Mouse (Mus musculus) gastrocnemius, adult 8-10 months (tissue): Measurements from ENCODE around the gene Ccdc8. TPM values are rescaled to one million over a fixed set of nuclear protein-coding genes. Genes with fewer than 3 reads are reported as not detected.

Experiments
- DNase-seq, 2 experiments: peaks; one replicate each; pipeline ENCODE4 v3.0.0; 2022; ENCODE audit warnings: low spot score in 2 of 2
- total RNA-seq, 4 experiments: library from RNA; stranded (reverse); gene quantifications; 2 replicates each; pipeline ENCODE4 v1.2.4; 2022

The Ccdc8 gene
- total RNA-seq, 4 experiments from 2014 or later, result 0.60 to 0.94 (median 0.76) TPM

DNA sequence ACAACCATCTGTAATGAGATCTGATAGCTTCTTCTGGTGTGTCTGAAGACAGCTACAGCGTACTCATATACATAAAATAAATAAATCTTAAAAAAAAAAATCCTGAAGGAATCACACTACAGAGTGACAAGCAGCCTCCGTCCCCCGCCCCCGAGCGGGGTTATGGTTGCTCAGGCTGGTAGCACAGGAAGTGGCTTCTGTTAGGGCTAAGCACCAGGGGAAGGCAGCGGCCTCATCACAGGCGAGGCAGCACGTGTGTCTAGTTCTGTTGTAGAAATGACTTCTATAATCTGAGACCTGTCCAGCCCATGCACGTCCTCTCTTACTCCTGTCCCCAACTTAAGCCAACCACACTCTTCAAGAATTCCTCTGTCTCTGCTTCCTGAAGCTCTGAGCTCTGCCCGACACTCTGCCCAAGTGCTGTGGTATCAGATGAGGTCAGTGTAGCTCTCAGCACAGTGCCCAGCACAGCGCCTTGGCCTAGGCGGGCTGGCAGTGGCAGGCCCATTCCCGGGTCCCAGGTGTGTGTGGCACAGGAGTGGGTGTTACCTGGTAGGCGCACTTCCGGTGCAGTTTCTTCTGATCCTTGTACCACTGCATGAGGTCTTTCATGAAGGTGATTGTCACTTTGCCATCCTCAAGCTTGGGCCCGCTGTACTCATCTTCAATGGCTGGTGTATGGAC, 17.0 kb downstream of the Ccdc8 start:
- DNase-seq, result no peak

DNA sequence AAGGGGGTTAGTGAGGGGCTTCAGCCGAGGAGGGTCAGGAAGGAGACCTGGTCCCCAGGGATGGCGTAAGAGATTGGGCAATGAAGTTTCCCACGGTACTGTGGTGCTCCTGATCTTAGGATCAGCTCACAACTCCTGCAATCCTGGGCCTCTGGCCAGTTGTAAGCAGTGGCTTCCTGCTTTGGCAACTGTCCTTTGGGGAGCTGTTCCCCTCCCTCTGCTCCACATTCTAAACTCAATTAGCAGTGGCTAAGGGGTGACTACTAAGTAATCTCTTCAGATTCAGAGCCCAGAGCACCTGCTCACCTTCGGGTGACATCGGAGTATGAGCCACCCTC, 17.5 kb downstream of the Ccdc8 start:
- DNase-seq, result no peak

DNA sequence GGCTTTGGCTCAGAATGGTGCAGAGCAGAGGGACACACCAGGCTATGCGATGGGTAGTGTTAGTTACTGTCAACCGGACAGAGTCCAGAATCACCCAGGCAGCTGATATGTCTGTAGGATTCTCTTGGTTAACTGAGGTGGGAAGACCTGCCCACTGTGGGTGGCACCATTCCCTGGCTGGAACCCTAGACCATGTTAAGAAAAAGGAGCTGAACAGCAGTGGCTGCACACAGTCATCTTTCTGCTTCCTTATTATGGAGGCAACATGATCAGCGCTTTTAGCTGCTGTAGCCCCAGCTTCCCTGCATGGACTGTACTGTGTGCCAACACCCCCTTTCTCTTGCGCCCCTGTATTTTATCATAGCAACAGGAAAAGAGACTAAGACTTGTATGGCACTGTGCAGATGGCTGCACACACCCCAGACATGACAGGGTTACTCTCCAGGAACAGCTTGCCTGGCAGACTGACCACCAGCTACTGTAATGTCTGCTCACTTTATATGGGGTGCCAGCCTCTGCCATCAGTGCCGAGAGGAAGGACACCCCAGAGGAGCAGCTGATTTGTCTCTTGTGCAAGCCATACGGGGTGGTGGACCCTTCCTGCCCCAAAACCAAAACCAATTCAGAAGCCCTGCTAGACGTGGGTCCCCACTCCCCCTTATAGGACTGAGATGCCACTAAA, 19.5 kb downstream of the Ccdc8 start:
- no peak for DNase-seq

DNA sequence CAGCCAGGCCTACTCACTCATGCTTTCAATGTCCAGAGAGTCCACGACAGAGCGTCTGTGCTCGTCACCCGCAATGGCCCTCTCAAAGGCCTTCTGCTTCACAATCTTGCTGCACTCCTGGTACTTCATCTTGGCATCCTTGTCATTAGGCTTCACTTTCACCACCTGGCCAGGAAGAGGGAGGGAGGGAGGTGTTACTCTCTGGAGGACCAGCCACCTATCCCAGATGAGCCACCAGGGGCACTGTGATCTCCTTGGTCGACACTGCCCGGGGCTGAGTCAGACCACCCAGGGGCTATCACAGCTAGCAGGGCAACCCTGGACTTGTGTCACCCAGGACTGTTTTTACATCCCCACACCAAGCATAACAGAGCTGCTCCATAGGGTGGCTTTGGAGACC, 22.9 kb downstream of the Ccdc8 start:
- DNase-seq, result no peak

DNA sequence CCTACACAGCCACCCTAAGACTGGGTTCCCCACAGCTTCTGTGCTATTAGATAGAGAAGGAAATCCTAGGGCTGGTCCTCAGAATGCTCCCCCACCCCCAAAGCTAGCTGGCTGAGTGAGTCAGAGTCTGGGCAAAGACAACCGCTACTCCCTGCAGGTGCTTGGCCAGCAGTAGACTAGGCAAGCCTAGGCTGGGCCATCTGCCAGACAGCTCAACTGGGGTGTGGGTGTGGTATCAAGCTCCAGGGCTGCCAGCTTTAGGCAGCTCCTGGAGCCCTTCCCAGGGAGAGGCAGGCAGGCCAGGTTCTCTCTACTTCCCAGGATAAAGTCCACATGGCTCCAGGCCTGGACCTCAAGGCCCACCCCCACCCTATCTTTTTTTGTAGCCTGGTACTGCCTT, 24.5 kb downstream of the Ccdc8 start:
- peak; percentile 93 to 98 for DNase-seq

DNA sequence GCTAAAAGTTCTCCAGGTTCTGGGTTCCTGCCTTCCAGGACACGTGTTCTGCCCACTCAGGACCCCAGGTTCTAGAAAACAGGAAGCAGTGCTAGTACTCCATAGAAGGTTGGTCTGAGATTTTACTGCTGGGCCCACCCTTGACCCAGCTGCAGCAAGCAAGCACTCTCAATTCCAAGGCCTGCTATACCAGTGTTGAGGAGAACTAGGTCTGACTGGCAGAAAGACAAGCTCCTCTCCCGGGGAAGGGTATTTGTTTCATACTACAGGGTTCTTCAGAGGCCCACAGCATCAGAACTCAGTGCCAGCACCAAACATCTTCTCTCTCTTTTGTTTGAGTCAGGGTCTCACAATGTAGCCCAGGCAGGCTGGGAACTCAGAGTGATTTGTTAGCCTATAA, 25.4 kb downstream of the Ccdc8 start:
- no peak for DNase-seq

DNA sequence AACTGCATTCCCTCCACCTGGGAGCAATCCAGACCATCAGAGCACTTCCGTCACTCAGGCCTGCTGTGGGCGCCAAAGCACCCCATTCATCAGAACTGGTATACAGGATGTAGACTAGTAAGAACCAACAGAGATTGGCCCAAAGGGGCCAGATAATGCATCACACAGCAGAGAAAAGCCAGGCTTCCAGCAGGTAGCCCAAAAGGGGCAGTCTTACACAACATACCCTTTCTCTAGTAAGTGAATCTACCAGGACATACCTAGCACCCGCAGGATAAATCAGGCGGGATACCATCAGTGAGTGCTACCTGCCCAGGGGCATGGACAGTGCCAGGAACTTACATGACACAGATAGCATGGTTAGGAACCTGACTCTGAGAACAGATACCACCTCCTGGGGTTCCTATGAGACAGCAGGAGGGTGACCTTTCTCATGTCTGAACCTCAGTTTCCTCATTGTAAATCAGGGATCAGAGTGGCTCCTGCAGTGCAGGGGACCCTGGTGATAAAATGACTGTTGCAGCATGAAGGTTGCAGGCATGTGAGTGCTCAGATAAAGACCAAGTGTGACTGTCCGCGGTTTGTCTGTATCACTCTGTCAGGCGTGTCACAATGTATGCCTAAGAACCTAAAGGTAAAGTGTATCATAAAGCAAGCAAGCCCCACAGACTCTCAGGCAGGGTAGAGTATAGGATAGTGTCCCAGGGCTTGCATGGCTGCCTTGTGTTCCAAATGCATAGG, 27.1 kb downstream of the Ccdc8 start:
- DNase-seq, result no peak

DNA sequence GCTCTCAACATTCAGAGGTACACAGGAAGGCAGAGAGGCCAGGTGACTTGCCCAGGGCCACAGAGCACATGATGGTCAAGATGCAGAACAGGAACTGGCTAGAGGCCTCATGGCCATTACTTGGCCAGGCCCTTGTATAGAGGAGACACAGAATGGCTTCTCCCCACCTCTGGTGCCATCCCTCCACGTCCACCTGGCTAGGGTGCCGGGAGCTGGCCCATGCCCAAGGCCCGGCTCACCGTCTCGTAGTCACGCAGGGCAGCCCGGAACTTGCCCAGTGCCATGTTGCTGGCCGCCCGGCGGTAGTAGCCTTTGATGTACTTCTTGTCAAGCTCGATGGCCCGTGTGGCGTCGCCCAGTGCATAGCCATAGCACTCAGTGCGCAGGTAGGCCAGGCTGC, 29.7 kb downstream of the Ccdc8 start:
- no peak for DNase-seq

DNA sequence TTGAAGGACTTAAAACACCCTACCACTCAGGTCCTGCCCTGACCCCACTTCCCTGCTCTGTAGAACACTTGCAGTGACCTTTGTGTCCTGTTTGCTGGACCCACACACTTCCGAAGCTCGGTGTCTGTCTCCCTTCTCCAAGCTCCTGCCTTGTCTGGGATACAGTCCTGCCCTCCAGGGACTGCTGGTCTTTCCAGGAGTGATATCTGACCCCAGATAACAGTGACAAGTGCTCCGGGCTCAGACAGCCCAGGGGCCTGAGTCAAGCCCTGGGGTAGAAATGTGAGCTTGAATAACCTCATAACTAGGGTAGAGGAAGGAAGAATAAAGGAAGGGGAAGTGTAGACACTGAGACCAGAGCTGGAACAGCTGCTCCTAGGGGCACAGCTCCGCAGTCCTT, 31.2 kb downstream of the Ccdc8 start:
- DNase-seq, result no peak

DNA sequence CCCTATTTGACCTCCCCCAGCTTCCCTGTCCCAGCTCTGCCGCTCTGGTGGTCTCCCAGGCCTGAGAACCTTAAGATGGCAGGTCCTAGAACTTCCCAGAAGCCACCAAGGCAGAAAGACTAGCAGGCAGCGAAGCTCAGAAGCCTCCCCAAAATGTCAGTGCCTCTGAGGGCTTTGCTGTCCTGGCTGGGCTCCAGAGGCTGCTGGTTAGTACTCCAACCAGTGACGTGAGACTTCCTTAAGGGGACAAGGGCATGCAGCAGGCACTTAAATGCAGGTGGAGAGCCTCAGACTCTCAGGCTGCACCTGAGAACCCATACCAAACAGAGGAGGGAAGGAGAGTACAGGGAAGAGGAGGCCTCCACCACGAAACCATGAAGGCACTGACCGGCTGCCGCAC, 31.6 kb downstream of the Ccdc8 start:
- no peak for DNase-seq

DNA sequence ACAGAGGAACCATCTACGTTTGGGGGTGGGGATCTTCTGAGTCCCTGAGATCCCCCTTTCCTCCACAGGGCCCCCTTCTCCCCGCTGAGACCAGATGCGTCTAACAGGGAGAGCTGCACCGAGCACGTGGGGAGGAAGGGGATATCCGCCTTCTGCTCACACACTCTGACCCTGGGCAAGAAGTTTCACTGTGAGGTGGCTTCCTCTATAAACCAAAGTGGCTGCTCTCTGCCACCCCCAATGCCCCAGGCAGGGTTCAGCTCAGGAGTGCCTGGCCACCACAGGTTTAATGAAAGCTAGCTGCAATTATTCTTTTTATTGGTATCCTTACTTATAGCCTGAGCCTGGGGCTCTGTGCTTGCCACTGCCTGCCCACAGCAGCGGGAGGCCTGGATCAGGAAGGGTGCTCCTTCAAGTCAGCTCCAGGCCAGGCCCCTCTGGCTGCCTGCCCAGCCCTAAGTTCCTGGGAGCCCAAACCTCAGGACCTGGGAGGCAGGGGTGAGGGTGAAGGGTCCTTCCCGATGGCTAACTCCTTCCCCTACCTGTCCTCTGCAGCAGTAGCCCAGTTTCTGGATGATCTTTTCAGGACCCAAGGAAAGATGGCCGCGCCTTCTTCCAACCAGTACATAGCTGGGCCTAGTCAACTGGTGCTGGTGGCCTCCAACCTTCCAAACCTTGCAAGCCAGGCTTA, 32.5 kb downstream of the Ccdc8 start:
- no peak for DNase-seq

DNA sequence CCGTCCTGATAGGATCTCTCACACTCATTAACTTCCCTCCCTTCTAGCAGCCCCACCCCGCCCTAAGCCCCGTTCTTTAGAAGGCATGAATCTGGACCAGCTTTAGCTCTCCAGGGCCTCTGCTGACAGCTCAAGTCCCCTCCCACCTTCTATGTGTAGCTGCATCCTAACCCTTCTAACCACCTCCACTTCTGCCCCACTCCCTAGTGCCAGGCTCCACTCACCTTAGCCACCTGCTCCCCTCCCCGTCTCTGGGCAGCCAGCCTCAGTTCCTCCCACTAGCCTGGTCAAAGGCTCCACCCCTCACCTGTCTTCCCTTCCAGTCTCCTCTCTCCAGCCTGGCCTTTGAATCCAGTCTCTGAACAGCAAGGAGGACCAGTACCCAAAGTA, 33.0 kb downstream of the Ccdc8 start:
- DNase-seq, result no peak

DNA sequence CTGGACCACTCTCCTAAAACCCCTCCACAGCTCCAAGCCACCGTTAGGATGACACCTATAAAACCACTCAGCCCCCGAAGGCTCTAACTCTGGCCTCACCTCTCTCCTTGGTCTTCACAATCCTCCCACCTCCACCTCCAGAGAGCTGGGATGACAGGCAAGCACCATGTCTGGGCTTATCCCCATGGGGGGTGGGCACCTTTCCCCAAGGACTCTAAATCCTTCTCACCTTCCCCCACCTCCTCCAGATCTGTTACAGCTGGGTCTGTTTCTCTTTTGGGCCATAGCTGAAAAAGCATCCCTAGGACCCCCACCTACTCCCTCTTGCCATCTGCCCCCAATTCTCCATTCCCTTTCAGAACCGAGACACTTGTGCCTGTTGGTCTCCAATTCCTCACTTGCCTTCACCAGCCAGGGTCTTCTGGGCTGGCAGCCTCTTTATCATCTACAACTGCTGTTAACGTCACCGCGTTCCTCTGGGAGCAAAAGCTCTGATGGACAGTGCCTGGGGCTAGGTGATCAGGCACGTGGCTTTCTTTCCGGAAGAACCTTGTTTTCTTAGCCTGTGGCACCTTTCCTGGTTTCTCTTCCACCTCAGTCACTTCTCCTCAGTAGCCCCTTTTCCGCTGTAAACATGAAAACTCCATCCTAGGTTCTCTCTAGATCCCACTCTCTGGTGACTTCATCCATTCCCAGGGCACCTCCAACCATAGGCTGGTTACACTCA, 33.6 kb downstream of the Ccdc8 start:
- no peak for DNase-seq

DNA sequence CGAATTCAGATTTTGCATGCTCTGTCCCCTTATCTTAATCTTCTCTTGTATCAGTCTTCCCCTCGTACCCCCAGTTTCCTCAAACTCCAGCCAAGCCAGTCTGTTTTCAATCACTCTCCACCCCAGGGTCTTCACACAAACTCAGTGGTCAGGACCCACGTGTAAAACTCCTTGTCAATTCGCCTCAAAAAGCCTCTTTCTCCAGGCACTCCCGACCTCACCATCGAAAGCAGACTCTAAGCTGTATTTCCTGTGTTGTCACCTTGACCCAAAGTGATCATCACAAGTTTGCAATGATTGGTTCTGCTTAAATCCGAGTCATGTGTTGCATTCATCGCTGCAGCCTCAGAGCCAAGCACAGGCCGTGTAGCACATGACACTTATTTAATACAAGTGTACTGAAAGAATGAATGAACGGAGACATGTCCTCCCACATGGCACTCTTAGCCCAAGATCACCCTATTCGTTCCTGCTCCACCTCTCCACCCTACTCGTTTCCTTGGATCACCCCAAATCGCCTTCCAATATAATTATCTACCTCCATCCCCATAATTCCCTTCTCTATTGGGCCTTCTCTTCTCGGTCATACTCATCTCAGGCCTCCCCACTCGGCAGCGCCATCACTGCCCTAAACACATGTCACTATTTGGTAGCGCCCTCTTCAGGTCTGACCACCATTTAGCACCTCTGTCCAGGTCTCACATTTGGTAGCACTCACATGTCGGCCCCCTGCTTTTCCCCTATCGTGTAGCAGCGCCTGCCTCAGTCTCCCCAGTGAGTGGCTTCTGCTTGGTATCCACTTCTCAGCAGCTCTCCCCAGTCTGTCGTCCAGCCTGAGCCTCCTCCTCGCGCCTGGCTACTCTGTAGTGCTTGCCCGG, 34.4 kb downstream of the Ccdc8 start:
- DNase-seq, result peak; percentile 36 to 51

DNA sequence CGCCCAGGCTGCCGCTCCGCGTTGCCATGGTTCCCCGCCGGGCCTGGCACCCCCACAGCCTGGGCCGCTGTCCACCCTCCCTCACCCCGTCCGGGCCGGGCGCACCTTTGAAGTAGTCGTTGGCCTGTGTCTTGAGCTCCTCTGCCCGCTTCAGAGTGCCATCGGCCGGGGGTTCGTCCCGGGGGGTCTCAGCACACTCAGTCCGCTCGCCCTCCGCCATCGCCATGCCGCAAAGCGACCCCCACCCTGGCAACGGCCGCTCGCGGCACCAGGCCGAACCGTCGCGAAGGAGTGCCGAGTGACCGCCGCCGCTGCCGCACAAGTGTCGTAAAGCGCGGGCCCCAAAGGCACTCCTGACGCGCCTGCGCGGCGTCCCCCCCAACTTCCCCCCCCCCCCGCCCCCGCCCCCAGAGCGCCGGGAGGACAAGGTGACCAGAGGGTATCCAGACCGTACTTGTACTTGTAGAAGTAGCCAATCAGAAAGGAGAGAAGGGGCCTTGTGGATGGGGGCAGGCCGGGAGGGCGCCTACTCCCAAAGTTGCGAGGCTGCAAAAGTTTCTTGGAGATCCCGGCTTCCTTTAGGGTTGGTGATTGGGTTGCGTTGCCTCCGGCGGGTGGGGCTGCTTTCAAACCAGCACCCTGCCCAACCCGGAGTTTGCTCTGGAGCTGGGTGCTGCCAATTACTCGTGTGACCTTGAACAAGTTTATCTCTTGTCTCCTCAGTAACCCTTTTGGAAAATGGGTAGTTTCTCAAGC, 35.3 kb downstream of the Ccdc8 start, which contains the start of gene Ppp5c:
Gene Ppp5c (minus strand): TSS at position 337 of the 756 bp plus-strand sequence.
- DNase-seq, result peak; percentile 81 to 89

DNA sequence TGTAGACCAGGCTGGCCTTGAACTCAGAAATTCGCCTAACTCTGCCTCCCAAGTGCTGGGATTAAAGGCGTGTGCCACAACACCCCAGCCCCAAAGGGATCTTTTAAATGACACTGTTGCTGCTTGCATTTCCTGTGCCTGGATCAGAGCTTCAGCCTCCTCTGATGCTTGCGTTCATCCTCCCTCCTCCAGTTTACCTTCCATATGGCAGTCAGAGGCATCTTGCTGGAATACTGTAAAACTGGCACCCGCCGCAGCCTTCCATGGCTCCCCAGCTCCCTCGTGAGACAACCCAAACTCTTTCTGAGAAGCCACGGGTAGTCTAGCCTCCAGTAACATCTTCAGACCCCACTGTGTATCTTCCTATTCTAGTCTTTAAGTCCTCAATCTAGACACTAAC, 36.4 kb downstream of the Ccdc8 start:
- DNase-seq, result no peak

DNA sequence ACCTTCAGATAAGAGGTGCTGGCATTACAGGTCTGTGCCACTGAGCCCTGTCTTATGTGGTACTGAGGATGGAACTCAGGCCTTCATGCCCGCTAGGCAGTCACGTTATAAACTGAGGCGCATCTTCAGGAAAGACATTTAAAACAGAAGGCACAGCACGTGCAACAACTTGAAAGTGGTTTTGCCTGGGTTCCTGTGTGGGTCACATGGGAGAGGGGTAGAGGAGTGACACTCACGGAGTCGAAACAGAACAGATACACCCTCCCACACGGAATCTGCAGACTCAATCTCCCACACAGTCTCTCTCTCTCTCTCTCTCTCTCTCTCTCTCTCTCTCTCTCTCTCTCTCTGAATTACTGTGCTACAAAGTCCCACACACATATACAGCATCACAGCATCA, 37.7 kb downstream of the Ccdc8 start:
- DNase-seq, result no peak

DNA sequence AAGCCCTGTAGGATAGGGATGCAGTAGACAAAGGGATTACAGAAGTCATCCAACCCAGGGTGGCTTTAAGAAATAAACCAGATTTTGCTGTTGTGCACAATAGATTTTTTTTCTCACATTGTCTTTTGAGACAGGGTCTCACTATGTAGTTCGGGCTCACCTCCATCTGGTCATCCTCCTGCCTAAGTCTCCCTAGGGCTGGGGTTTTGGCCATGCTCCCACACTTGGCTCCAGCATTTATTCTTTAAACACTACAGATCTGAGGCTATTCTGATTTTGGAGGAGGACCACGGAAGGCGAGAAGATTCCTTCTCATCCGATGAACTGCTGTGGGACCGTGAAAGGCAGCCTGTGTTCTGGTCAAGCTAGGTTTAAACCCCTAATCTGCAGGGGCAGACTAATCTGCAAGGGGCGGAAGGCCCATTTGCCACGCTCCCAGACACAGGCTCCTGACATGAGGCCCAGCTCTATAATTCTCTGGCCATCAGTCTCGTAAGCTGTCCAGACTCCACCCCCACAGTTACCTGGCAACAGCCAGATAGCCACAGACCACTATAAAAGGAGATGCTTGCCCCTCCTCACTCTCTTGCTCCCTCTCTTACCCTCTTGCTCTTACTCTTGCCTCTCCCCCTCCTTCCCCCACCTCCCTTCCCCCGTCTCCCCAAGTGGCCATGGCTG, 45.6 kb downstream of the Ccdc8 start:
- DNase-seq, result no peak

DNA sequence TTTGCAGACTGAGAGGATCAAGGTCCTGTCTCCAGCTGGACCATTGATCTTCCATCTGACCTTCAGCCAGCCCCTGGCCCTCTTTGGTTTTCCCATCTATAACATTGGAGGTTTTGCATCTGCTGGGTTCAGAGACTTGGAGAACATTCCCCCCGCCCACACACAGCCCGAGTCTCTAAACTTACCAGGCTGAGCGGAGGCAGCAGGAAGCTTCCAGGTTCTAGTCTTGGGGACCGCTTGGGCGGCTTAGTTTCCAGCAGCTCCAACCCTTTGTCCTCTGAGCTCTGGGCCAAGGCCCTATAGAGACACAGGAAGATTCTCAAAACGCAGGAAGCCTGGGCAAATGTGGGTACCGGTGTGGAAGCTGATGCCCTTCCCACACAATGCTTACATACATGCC, 46.9 kb downstream of the Ccdc8 start:
- no peak for DNase-seq
